Mouse (Mus musculus) inflammation-experienced regulatory T-cells (primary cell): ENCODE data around the gene Prl7d1. TPM values are rescaled to one million over a fixed set of nuclear protein-coding genes. Genes with fewer than 3 reads are reported as not detected.

Source experiments
- polyA plus RNA-seq, 2 experiments: library from polyadenylated mRNA; unstranded; fragments of 100-300 nt; shearing (Covaris generic); gene quantifications; one replicate each; pipeline ENCODE4 v1.2.1; 2017

The Prl7d1 gene
- not detected for polyA plus RNA-seq

GRCm38 (mm10) chr13:27716636-27717035 lies at the start of gene Prl7d1:
TSS of gene Prl7d1 (minus strand) at chr13:27716736.

GRCm38 (mm10) chr13:27667936-27668335 lies 48.6 kb downstream of the Prl7d1 start, which contains the start of gene Prl7a2:
TSS of gene Prl7a2 (minus strand) at chr13:27668036.

Other genes with a start within 250 kb of the Prl7d1 start
- under 1 TPM in 1 of 2 experiments, not detected in 1; 0.51 TPM for gene Prl8a8, start 203.5 kb downstream of the Prl7d1 start, polyA plus RNA-seq
- gene Prl8a9, start 152.1 kb downstream of the Prl7d1 start, polyA plus RNA-seq, result not detected
- gene Prl8a1, start 134.6 kb downstream of the Prl7d1 start, polyA plus RNA-seq, result not detected
- not detected for gene Prl7b1, start 106.2 kb downstream of the Prl7d1 start, polyA plus RNA-seq
- under 1 TPM in 1 of 2 experiments, not detected in 1; 0.44 TPM for gene Prl7a1, start 74.2 kb downstream of the Prl7d1 start, polyA plus RNA-seq
- gene Prl7a2, start 48.7 kb downstream of the Prl7d1 start, polyA plus RNA-seq, result not detected
- gene Prl7c1, start 64.1 kb upstream of the Prl7d1 start, polyA plus RNA-seq, result not detected
- not detected for gene Prl2a1, start 84.9 kb upstream of the Prl7d1 start, polyA plus RNA-seq
- 1 to 10 TPM in 1 of 2 experiments, not detected in 1; 1.3 TPM for gene Prl2c1, start 132.6 kb upstream of the Prl7d1 start, polyA plus RNA-seq